21 mouse cellular contexts compared by ENCODE assay signal in the genomic region with DNA sequence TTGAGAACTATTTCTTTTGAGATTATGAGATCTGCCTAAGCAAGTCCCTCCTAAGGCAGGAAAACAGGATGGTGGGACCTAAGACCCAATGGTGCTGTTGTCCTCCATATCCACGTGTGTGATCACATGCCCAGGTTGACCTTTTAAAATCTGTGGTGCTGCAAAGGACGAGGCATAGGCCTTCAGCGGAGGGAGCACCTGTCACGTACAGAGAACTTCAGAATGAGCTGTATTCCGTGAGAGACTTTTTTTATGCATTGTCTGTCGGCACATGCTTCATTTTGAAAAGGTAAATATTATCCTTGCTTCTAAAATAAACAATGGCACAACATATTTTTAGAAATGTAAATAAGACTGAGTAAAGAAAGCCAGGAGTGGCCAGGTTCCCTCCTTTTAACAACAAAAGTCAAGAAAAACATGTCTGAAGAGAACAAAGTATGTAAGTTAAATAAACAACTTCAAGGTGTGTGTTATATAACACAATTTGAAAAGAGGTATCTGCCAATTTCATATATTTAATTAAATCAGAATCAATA.
"Had no signal": no experiment of that assay in that cellular context is flagged by ENCODE, and none has a peak within 500 bp of the region (broad histone marks: within the 10 kb centered on the region; RNA-seq: fewer than 3 reads in every experiment).

No protein-coding gene starts in this region.

- H3K4me1 ChIP-seq: limb, embryonic 15.5 days had no signal

- ATAC-seq: hindbrain, embryonic 16.5 days; midbrain, embryonic 13.5 days; midbrain, embryonic 16.5 days had no signal

- H3K9ac ChIP-seq: limb, embryonic 12.5 days; limb, embryonic 15.5 days; liver, embryonic 14.5 days; midbrain, embryonic 13.5 days; neural tube, embryonic 13.5 days had no signal

- H3K27ac ChIP-seq: limb, embryonic 12.5 days; limb, embryonic 15.5 days; liver, embryonic 14.5 days; midbrain, embryonic 10.5 days; midbrain, embryonic 13.5 days; neural tube, embryonic 13.5 days had no signal

- H3K4me3 ChIP-seq: limb, embryonic 12.5 days; limb, embryonic 15.5 days; megakaryocyte, embryonic 14.5 days; midbrain, embryonic 10.5 days; midbrain, embryonic 13.5 days; myocyte; neural tube, embryonic 13.5 days had no signal

- H3K36me3 ChIP-seq: limb, embryonic 12.5 days; limb, embryonic 15.5 days; midbrain, embryonic 10.5 days; midbrain, embryonic 13.5 days; neural tube, embryonic 13.5 days had no signal

- H3K4me2 ChIP-seq: limb, embryonic 12.5 days; limb, embryonic 15.5 days; midbrain, embryonic 13.5 days; neural tube, embryonic 13.5 days had no signal

- H3K9me3 ChIP-seq: limb, embryonic 12.5 days; limb, embryonic 15.5 days; megakaryocyte, embryonic 14.5 days; midbrain, embryonic 10.5 days; midbrain, embryonic 13.5 days; neural tube, embryonic 13.5 days had no signal

- H3K27me3 ChIP-seq: limb, embryonic 12.5 days; limb, embryonic 15.5 days; megakaryocyte, embryonic 14.5 days; midbrain, embryonic 13.5 days; neural tube, embryonic 13.5 days had no signal

- DNase-seq: kidney, adult 11 months; kidney, adult 9 months; kidney, postnatal 14 days; kidney, postnatal 4 days; left cerebral cortex, postnatal 4 days; lung, postnatal 10 days; retina, postnatal 1 day; right cerebral cortex, postnatal 25 days; spleen, adult 18-20 months; thymus, adult 18-20 months; thymus, postnatal 36 days had no signal
